Mouse (Mus musculus): ENCODE data around the gene Trappc5. TPM values are rescaled to one million over a fixed set of nuclear protein-coding genes. Genes with fewer than 3 reads are reported as not detected.
A peak's percentile ranks its signal among the peaks of the same experiment; 100 is the strongest.

Gene Trappc5
- 14.2 and 14.3 TPM in 2 replicates for polyA plus RNA-seq (2012; ENCODE audit: insufficient read depth, insufficient read length, missing spikeins)

- H3K4me1 ChIP-seq (ENCODE audit: control insufficient read depth, insufficient read depth, low read length) = peaks cover 6% of the 10 kb centered on the region
- TF ChIP-seq POLR2A (IDR thresholded peaks at IDR 0.05; ENCODE audit: borderline replicate concordance, low read depth, low read length) = no peak
- peak; percentile 78 for TF ChIP-seq CTCF (IDR thresholded peaks at IDR 0.05; ENCODE audit: low read depth, low read length)
- peak within 1 kb of the TSS; percentile 81 for H3K27ac ChIP-seq (ENCODE audit: insufficient read depth, low read depth, low read length)
- peak within 1 kb of the TSS; percentile 93 for H3K4me3 ChIP-seq (ENCODE audit: insufficient read depth, low read length)
These were observed at the start of gene Trappc5 for GRCm38 (mm10) chr8:3676131-3676992. Gene Trappc5, plus strand, starts transcription at chr8:3676299.

GRCm38 (mm10) chr8:3626971-3627370 is 49.1 kb upstream of the Trappc5 start:
- no peak for TF ChIP-seq POLR2A (IDR thresholded peaks at IDR 0.05; ENCODE audit: borderline replicate concordance, low read depth, low read length)
- TF ChIP-seq CTCF (IDR thresholded peaks at IDR 0.05; ENCODE audit: low read depth, low read length) = no peak
- peaks cover 9% of the 10 kb centered on the region for H3K4me1 ChIP-seq (ENCODE audit: control insufficient read depth, insufficient read depth, low read length)
- H3K4me3 ChIP-seq (ENCODE audit: insufficient read depth, low read length) = no peak overlapping the region
- H3K27ac ChIP-seq (ENCODE audit: insufficient read depth, low read depth, low read length) = no peak overlapping the region

GRCm38 (mm10) chr8:3628014-3628413 is 48.1 kb upstream of the Trappc5 start:
- Histone ChIP-seq H3K4me1 (ENCODE audit: control insufficient read depth, insufficient read depth, low read length) (peaks cover 9% of the 10 kb centered on the region), H3K4me3 (ENCODE audit: insufficient read depth, low read length) (no peak overlapping the region), H3K27ac (ENCODE audit: insufficient read depth, low read depth, low read length) (no peak overlapping the region)
- TF ChIP-seq CTCF (IDR thresholded peaks at IDR 0.05; ENCODE audit: low read depth, low read length) = no peak
- TF ChIP-seq POLR2A (IDR thresholded peaks at IDR 0.05; ENCODE audit: borderline replicate concordance, low read depth, low read length) = no peak

GRCm38 (mm10) chr8:3630647-3631477 is 45.2 kb upstream of the Trappc5 start, which contains the start of gene Stxbp2:
Gene Stxbp2, plus strand, starts transcription at chr8:3630955.
- TF ChIP-seq POLR2A (IDR thresholded peaks at IDR 0.05; ENCODE audit: borderline replicate concordance, low read depth, low read length) = peak; percentile 80; the same call in 1 of the 2 replicates
- no peak for TF ChIP-seq CTCF (IDR thresholded peaks at IDR 0.05; ENCODE audit: low read depth, low read length)
- Histone ChIP-seq H3K4me3 (ENCODE audit: insufficient read depth, low read length) (peak within 1 kb of the TSS; percentile 79), H3K4me1 (ENCODE audit: control insufficient read depth, insufficient read depth, low read length) (peaks cover 9% of the 10 kb centered on the region), H3K27ac (ENCODE audit: insufficient read depth, low read depth, low read length) (peak within 1 kb of the TSS; percentile 28)

GRCm38 (mm10) chr8:3631478-3631875 is 44.6 kb upstream of the Trappc5 start:
- H3K4me1 ChIP-seq (ENCODE audit: control insufficient read depth, insufficient read depth, low read length) = peaks cover 9% of the 10 kb centered on the region
- H3K4me3 ChIP-seq (ENCODE audit: insufficient read depth, low read length) = peak overlapping the region; percentile 79
- TF ChIP-seq POLR2A (IDR thresholded peaks at IDR 0.05; ENCODE audit: borderline replicate concordance, low read depth, low read length) (no peak), CTCF (IDR thresholded peaks at IDR 0.05; ENCODE audit: low read depth, low read length) (no peak)
- H3K27ac ChIP-seq (ENCODE audit: insufficient read depth, low read depth, low read length) = peak overlapping the region; percentile 28

- TF ChIP-seq POLR2A (IDR thresholded peaks at IDR 0.05; ENCODE audit: borderline replicate concordance, low read depth, low read length) (no peak), CTCF (IDR thresholded peaks at IDR 0.05; ENCODE audit: low read depth, low read length) (peak; percentile 33)
- Histone ChIP-seq H3K4me3 (ENCODE audit: insufficient read depth, low read length) (no peak overlapping the region), H3K27ac (ENCODE audit: insufficient read depth, low read depth, low read length) (no peak overlapping the region), H3K4me1 (ENCODE audit: control insufficient read depth, insufficient read depth, low read length) (peaks cover 31% of the 10 kb centered on the region)
These were observed 30.3 kb upstream of the Trappc5 start for GRCm38 (mm10) chr8:3645804-3646203.

GRCm38 (mm10) chr8:3646824-3647531 is 29.1 kb upstream of the Trappc5 start:
- Histone ChIP-seq H3K27ac (ENCODE audit: insufficient read depth, low read depth, low read length) (peak overlapping the region; percentile 96), H3K4me1 (ENCODE audit: control insufficient read depth, insufficient read depth, low read length) (peaks cover 31% of the 10 kb centered on the region), H3K4me3 (ENCODE audit: insufficient read depth, low read length) (no peak overlapping the region)
- no peak for TF ChIP-seq CTCF (IDR thresholded peaks at IDR 0.05; ENCODE audit: low read depth, low read length)
- no peak for TF ChIP-seq POLR2A (IDR thresholded peaks at IDR 0.05; ENCODE audit: borderline replicate concordance, low read depth, low read length)

DNA sequence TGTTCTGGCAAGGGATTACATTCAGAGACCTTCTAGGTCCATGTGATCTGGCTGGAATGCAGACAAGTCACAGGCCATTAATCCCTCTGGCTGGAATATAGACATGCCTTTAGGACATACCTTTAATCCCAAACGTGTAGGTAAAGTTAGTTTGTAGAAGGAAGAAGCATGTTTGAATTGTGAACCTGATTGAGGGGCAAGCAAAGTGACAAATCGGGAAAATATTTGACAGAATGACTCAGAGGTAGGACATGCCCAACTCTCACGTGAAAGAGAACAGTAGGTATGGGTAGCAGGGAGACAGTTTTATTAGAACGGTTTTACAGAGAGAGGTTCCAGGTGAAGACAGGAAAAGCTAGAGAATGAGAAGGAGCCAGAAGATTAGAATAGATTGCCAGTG is 28.5 kb upstream of the Trappc5 start:
- TF ChIP-seq POLR2A (IDR thresholded peaks at IDR 0.05; ENCODE audit: borderline replicate concordance, low read depth, low read length) = no peak
- TF ChIP-seq CTCF (IDR thresholded peaks at IDR 0.05; ENCODE audit: low read depth, low read length) = no peak

DNA sequence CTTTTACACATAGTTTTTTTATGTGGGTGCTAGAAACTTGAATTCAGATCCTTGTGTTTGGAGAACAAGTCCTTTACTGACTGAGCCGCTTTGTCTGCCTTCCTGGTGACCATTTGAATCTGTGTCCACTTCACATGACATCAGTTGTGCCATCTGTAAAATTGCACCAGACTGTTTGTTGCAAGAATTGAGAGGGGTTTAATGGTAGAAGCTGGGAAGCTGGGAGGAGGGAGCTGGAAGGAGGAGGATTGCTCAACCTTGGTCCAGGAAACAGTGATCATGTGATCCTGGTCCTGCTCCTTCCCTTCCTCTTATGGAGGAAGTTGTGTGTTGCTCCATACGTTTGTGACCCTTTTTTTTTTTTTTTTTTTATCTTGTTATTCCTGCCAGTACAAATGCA is 27.8 kb upstream of the Trappc5 start:
- peak overlapping the region; percentile 55 for H3K4me3 ChIP-seq (ENCODE audit: insufficient read depth, low read length)
- peak overlapping the region; percentile 96 for H3K27ac ChIP-seq (ENCODE audit: insufficient read depth, low read depth, low read length)
- no peak for TF ChIP-seq POLR2A (IDR thresholded peaks at IDR 0.05; ENCODE audit: borderline replicate concordance, low read depth, low read length)
- TF ChIP-seq CTCF (IDR thresholded peaks at IDR 0.05; ENCODE audit: low read depth, low read length) = no peak
- peaks cover 34% of the 10 kb centered on the region for H3K4me1 ChIP-seq (ENCODE audit: control insufficient read depth, insufficient read depth, low read length)

More for the DNA sequence above, 28.5 kb upstream of the Trappc5 start:
- H3K27ac ChIP-seq (ENCODE audit: insufficient read depth, low read depth, low read length) = peak overlapping the region; percentile 96
- H3K4me1 ChIP-seq (ENCODE audit: control insufficient read depth, insufficient read depth, low read length) = peaks cover 31% of the 10 kb centered on the region
- no peak overlapping the region for H3K4me3 ChIP-seq (ENCODE audit: insufficient read depth, low read length)
